ENCODE assay signal across 7 mouse cellular contexts in the genomic region with DNA sequence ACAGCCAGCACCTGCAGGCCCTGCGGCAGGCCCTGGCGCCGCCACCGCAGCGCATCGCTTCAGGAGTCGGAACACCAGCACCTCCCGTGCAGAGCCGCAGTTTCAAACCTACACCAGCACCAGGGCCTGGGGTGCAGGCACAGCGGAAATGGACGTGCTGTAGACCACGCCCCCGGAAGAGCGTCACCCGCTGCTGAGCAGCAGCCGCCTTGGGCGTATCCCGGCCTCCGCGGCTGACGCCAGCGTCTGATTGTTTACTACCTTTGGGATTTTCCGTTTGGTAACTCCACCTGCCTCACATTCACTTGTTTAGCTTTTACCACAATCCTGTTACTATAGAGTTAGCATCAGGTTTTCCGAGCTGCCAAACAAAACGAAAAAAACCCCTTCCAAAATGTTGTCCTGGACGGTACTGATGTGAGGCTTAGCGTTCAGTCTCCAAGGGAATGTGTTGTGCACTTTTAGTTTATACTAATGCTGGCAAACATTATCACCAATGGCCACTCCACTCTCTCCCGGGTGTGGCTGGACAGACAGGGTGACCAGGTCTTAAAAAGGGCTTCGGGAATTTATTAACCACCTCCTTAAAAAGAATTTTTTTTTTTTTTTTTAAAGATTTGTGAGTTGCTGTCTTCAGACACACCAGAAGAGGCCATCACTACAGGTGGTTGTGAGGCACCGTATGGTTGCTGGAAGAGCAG. TPM values are rescaled to one million over a fixed set of nuclear protein-coding genes. Genes with fewer than 3 reads are reported as not detected.
DNase-seq lines count a peak whose midpoint lies in the region; ATAC-seq lines count a peak whose summit lies in the region.

Gene Polg2 (minus strand): TSS at position 150 of the 701 bp plus-strand sequence.

- H3K27me3 ChIP-seq in intestine, embryonic 14.5 days (replicated peaks; ENCODE audit: control insufficient read depth, insufficient read depth, low read length) = no peaks in the 10 kb centered on the region

- peak within 1 kb of the TSS; percentile 74 for H3K4me3 ChIP-seq in intestine, embryonic 14.5 days (ENCODE audit: low read depth, low read length)

- H3K4me1 ChIP-seq in intestine, embryonic 14.5 days (replicated peaks; ENCODE audit: control insufficient read depth, insufficient read depth, low read length) = peaks cover 10% of the 10 kb centered on the region

- DNase-seq in adrenal gland, adult (ENCODE audit: inconsistent age in 2 of 2, low spot score in 1 of 2) = peak; percentile 95 to 98
- DNase-seq in embryo, embryonic 10.5 days (ENCODE audit: low spot score) = peak; percentile 95
- peak; percentile 90 for DNase-seq in gastrocnemius, postnatal 25 days
- peak; percentile 94 for DNase-seq in intestine, embryonic 14.5 days (ENCODE audit: low spot score)
- DNase-seq in left cerebral cortex, postnatal 14 days (ENCODE audit: low spot score in 2 of 2) = peak; percentile 89 to 94
- DNase-seq in mesoderm, embryonic 11.5 days (ENCODE audit: low read depth, low spot score) = peak; percentile 96
- peak; percentile 89 to 93 for DNase-seq in right cerebral cortex, postnatal 36 days (ENCODE audit: low spot score in 2 of 2)

- H3K27ac ChIP-seq in intestine, embryonic 14.5 days (ENCODE audit: low read depth) = peak within 1 kb of the TSS; percentile 95

- H3K36me3 ChIP-seq in intestine, embryonic 14.5 days (ENCODE audit: control insufficient read depth, insufficient read depth, low read length) = peaks cover 66% of the 10 kb centered on the region

- 2% methylated on average over 30 of the region's 30 CpGs for WGBS in intestine, embryonic 14.5 days

- H3K9me3 ChIP-seq in intestine, embryonic 14.5 days (ENCODE audit: control insufficient read depth, low read length) = no peaks in the 10 kb centered on the region

- H3K4me2 ChIP-seq in intestine, embryonic 14.5 days (ENCODE audit: low read length) = peak within 1 kb of the TSS; percentile 68

- intact Hi-C loops in left cerebral cortex, postnatal 14 days (cut with DNase I) = loop anchor here (10.0 kb wide), 1 partner anchor 525 kb away; the partner anchor contains the start of genes Ftsj3 and Psmc5

- H3K9ac ChIP-seq in intestine, embryonic 14.5 days (ENCODE audit: low read length) = peak within 1 kb of the TSS; percentile 89

- ATAC-seq in intestine, embryonic 14.5 days (replicated peaks; ENCODE audit: low FRiP score, low TSS enrichment, low read depth) = peak; percentile 97

RNA-seq across cellular contexts. Expression of gene Polg2, which starts in this region (rescaled TPM):
- 1 to 10 TPM; 2.8 to 3.3 TPM for total RNA-seq in gastrocnemius, postnatal 25 days (2021)
- 11.5 and 13.5 TPM in 2 replicates for polyA plus RNA-seq in intestine, embryonic 14.5 days (2014; fragmentation: Nextera tagmentation; extraction: Ambion mirVana)
- 1 to 10 TPM; 3.6 to 4.3 TPM for total RNA-seq in left cerebral cortex, postnatal 14 days (2021)

Comparison
In these comparisons a context has a peak if more than half of its experiments do, and no peak if none do; other contexts are left out.
1. Peak in every context shown above with its lines: DNase-seq, ATAC-seq, H3K4me3 ChIP-seq and H3K27ac ChIP-seq.